Mouse (Mus musculus): ENCODE results near the gene Mttp. TPM values are rescaled to one million over a fixed set of nuclear protein-coding genes. Genes with fewer than 3 reads are reported as not detected.
A peak's percentile ranks its signal among the peaks of the same experiment; 100 is the strongest.

Mttp gene
- total RNA-seq, 2 experiments from 2014 or later = 1.6 to 1.7 TPM

- DNase-seq (ENCODE audit: low spot score) = no peak
Observed at GRCm38 (mm10) chr3:138134528-138134927, 10.2 kb downstream of the Mttp start.

GRCm38 (mm10) chr3:138133916-138134315 lies 10.9 kb downstream of the Mttp start:
- DNase-seq (ENCODE audit: low spot score) = no peak

- no peak for DNase-seq (ENCODE audit: low spot score)
Observed at GRCm38 (mm10) chr3:138133463-138133862, 11.3 kb downstream of the Mttp start.

DNA sequence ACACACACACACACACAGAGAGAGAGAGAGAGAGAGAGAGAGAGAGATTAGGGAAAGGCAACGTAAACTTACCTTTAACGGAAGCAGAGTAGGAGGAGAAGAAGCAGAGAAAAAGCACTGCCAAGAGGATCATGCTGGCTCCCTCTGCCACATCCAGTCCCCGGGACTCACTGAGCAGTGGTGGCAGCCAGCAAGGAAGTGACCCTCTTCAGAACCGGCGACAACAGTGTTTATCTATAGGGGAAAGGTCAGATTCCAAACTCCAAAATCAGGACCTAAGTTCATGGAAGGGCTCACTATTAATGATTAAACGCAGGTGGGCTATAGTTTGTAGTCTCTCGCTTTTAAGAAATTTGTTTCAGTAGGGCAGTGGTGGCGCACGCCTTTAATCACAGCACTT lies 13.6 kb downstream of the Mttp start:
- no peak for DNase-seq (ENCODE audit: low spot score)

GRCm38 (mm10) chr3:138130692-138131091 lies 14.1 kb downstream of the Mttp start:
- no peak for DNase-seq (ENCODE audit: low spot score)

GRCm38 (mm10) chr3:138129110-138129509 lies 15.7 kb downstream of the Mttp start:
- no peak for DNase-seq (ENCODE audit: low spot score)

- no peak for DNase-seq (ENCODE audit: low spot score)
Observed at GRCm38 (mm10) chr3:138123842-138124241, 20.9 kb downstream of the Mttp start.

DNA sequence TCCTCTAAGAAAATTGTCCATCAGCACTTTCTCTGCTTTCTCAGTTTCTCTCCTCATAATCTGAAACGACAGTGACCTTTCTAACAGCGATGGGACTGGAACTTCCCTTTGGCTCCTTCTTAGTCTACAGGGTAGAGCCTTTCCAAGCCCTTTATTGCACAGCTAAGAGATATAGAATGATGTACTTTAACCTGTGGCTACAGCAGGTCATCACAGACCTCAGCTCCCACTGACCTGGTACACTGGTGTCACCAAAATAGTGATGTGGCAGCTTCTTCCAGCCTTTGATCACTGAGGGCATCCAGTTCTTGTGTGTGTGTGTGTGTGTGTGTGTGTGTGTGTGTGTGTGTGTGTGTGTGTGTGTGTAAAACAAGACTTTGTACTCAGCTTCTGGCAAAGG lies 23.3 kb downstream of the Mttp start:
- DNase-seq (ENCODE audit: low spot score) = no peak

- DNase-seq (ENCODE audit: low spot score) = peak; percentile 54
Observed at GRCm38 (mm10) chr3:138119444-138120105, 25.2 kb downstream of the Mttp start.

GRCm38 (mm10) chr3:138118831-138119230 lies 25.9 kb downstream of the Mttp start:
- DNase-seq (ENCODE audit: low spot score) = no peak

GRCm38 (mm10) chr3:138118392-138118791 lies 26.4 kb downstream of the Mttp start:
- DNase-seq (ENCODE audit: low spot score) = no peak

DNA sequence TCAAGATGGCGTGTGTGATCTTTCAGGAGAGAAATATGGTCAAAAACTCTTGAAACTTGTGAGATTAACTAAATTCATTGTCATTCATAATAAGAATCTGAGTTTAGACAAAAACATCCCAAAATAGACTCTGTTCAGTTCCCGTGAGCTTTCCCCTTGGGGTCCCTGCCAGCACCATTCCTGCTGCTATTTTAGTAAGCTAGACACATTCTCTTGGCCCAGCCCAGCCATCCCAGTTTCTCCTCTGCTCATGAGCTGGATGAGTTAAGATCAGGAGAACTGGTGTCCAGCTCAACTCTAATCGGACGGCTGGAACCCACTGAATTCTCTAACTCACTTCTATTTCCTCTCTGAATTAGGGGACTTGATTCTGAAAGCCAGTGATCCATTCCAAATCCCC lies 27.9 kb downstream of the Mttp start:
- peak; percentile 48 for DNase-seq (ENCODE audit: low spot score)

- DNase-seq (ENCODE audit: low spot score) = no peak
Observed at GRCm38 (mm10) chr3:138114106-138114505, 30.7 kb downstream of the Mttp start.

- DNase-seq (ENCODE audit: low spot score) = no peak
Observed at GRCm38 (mm10) chr3:138110910-138111782, 33.6 kb downstream of the Mttp start.

GRCm38 (mm10) chr3:138106887-138107286 lies 37.9 kb downstream of the Mttp start:
- DNase-seq (ENCODE audit: low spot score) = no peak

- DNase-seq (ENCODE audit: low spot score) = no peak
Observed at GRCm38 (mm10) chr3:138105056-138105455, 39.7 kb downstream of the Mttp start.

DNA sequence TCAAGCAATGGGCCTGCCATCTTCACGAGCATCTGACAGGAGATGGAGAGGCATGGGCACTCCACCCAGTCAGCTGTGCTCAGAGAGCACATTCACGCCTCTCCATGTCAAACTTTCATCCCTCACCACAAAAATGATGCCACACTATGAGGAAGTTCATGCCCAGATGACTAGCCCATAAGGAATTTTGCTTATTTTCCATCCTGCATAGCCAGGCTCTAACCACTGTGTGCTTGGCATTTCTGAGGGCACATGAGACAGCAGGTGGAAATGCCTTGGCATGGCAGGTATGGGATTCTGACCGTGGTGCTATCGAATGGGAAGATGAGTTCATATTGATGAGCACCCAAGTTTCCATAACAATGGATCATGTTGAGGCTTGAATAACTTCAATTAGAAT lies 41.1 kb downstream of the Mttp start:
- DNase-seq (ENCODE audit: low spot score) = no peak

- no peak for DNase-seq (ENCODE audit: low spot score)
Observed at GRCm38 (mm10) chr3:138101936-138102335, 42.8 kb downstream of the Mttp start.

- no peak for DNase-seq (ENCODE audit: low spot score)
Observed at GRCm38 (mm10) chr3:138097718-138098117, 47.0 kb downstream of the Mttp start.

GRCm38 (mm10) chr3:138096263-138097028 lies 48.3 kb downstream of the Mttp start:
- no peak for DNase-seq (ENCODE audit: low spot score)

- DNase-seq (ENCODE audit: low spot score) = no peak
Observed at GRCm38 (mm10) chr3:138095718-138096117, 49.0 kb downstream of the Mttp start.

DNA sequence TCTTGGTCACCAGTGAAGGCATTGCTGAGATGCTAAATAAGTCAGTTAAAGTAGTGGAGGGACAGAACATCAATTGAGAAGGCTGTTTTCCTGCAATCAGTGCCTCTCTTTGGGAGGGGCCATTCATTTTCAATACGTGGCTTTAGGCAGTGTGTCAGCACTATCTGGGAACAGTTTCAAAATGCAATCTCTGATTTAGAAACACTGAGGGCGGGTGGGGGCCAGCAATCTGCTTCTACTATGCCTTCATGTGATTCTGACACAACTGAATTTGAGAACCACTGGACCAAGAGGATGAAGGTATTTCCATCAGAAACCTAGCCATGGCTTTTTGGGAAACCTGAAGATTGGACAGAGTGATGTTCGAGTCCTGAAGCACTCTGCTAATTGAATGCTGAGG lies 49.5 kb downstream of the Mttp start:
- no peak for DNase-seq (ENCODE audit: low spot score)
